Mouse (Mus musculus) bone marrow macrophage, adult 2 months (primary cell): ENCODE measurements around the gene Ssx2ip.

ENCODE experiments used
- CTCF ChIP-seq: IDR thresholded peaks from 2 replicates; pipeline ENCODE4 v1.5.1; 2012; ENCODE audit warnings: low read depth, mild to moderate bottlenecking, low read length, moderate library complexity
- POLR2A ChIP-seq: IDR thresholded peaks from 2 replicates; pipeline ENCODE4 v1.6.1; 2012; ENCODE audit warnings: mild to moderate bottlenecking, low read depth, low read length, borderline replicate concordance

GRCm38 (mm10) chr3:146443380-146443779 lies 38.9 kb downstream of the Ssx2ip start:
- no peak for TF ChIP-seq CTCF
- no peak for TF ChIP-seq POLR2A
